Mouse (Mus musculus) ES-Bruce4 (cell line): ENCODE measurements around the gene Frs2.

Experiments used
- CTCF ChIP-seq: IDR thresholded peaks from one replicate; pipeline ENCODE4 v1.8.1; 2011; ENCODE audit warnings: low read depth, low read length
- EP300 ChIP-seq: IDR thresholded peaks from 2 replicates; pipeline ENCODE4 v1.6.1; 2011; ENCODE audit warnings: low read depth, low read length; ENCODE audit not compliant: insufficient read depth
- POLR2A ChIP-seq: IDR thresholded peaks from one replicate; pipeline ENCODE4 v1.8.1; 2011; ENCODE audit warnings: low read length; ENCODE audit not compliant: insufficient read depth

- no peak for TF ChIP-seq POLR2A
- no peak for TF ChIP-seq CTCF
- TF ChIP-seq EP300, result no peak
Observed at GRCm38 (mm10) chr10:117100175-117100574, 48.2 kb downstream of the Frs2 start.
